Mouse (Mus musculus) lung, embryonic 14.5 days (tissue): ENCODE measurements around the gene Atmin. TPM values are rescaled to one million over a fixed set of nuclear protein-coding genes. Genes with fewer than 3 reads are reported as not detected.

Source experiments
- ATAC-seq: fragments of 200-750 bp; cut with Nextera tagmentation; 2 replicates; pipeline ENCODE4 v1.8.0; 2017; ENCODE audit warnings: mild to moderate bottlenecking, moderate TSS enrichment, moderate library complexity; ENCODE audit not compliant: insufficient read depth
- DNase-seq: peaks from one replicate; pipeline ENCODE4 v3.0.0-alpha.2; 2015
- H3K27ac ChIP-seq: fragments of 300-500 bp; sonication (generic); 2 replicates; pipeline ENCODE4 v1.5.1; 2014; ENCODE audit warnings: low read depth, mild to moderate bottlenecking, moderate library complexity
- H3K27me3 ChIP-seq: fragments of 300-500 bp; sonication (generic); 2 replicates; pipeline ENCODE4 v1.6.1; 2014; ENCODE audit warnings: low read length, control low read depth; ENCODE audit not compliant: insufficient read depth
- H3K36me3 ChIP-seq: fragments of 300-500 bp; sonication (generic); 2 replicates; pipeline ENCODE4 v1.6.1; 2014; ENCODE audit warnings: control low read depth; ENCODE audit not compliant: insufficient read depth
- H3K4me1 ChIP-seq: fragments of 300-500 bp; sonication (generic); 2 replicates; pipeline ENCODE4 v1.6.1; 2014; ENCODE audit warnings: antibody characterized with exemption, control low read depth; ENCODE audit not compliant: insufficient read depth
- H3K4me2 ChIP-seq: fragments of 300-500 bp; sonication (generic); 2 replicates; pipeline ENCODE4 v1.6.1; 2014; ENCODE audit warnings: mild to moderate bottlenecking
- H3K4me3 ChIP-seq: fragments of 300-500 bp; sonication (generic); 2 replicates; pipeline ENCODE4 v1.5.1; 2014; ENCODE audit warnings: low read depth, low read length
- H3K9ac ChIP-seq: fragments of 300-500 bp; sonication (generic); 2 replicates; pipeline ENCODE4 v1.6.1; 2014
- H3K9me3 ChIP-seq: fragments of 300-500 bp; sonication (generic); 2 replicates; pipeline ENCODE4 v1.6.1; 2016; ENCODE audit warnings: low read depth, low read length, control low read depth
- CTCF ChIP-seq: IDR thresholded peaks from 2 replicates; pipeline ENCODE4 v1.5.1; 2016; ENCODE audit warnings: antibody characterized with exemption, low read depth
- WGBS: fragments of 180-500 bp; shearing (Covaris S2); extraction: QIAGEN DNeasy Blood & Tissue Kit; methylation state at CpG from one replicate; pipeline ENCODE4 v1.1.7; 2014; 5-methylcytosine and 5-hydroxymethylcytosine counted together
- polyA plus RNA-seq: library from polyadenylated mRNA; unstranded; fragments of >200 nt; fragmentation: Nextera tagmentation; extraction: Ambion mirVana; gene quantifications from 2 replicates; pipeline ENCODE4 v1.2.1, GENCODE M21; 2014

The Atmin gene
- polyA plus RNA-seq, 1 experiment from 2014 or later, result 15.8 TPM

GRCm38 (mm10) chr8:116993095-116993867, 50.1 kb downstream of the Atmin start, which contains the start of gene Gcsh:
Gene Gcsh, minus strand, starts transcription at chr8:116993537.
- TF ChIP-seq CTCF, result no peak
- H3K4me3 ChIP-seq, result peak within 1 kb of the TSS; percentile 65
- H3K4me2 ChIP-seq, result peak within 1 kb of the TSS; percentile 97
- WGBS, result under 1% methylated on average over 56 of the region's 56 CpGs
- peak within 1 kb of the TSS; percentile 42; the same call in 1 of the 2 replicates for H3K27ac ChIP-seq
- no peaks in the 10 kb centered on the region for H3K27me3 ChIP-seq
- no peaks in the 10 kb centered on the region for H3K4me1 ChIP-seq
- H3K36me3 ChIP-seq, result no peaks in the 10 kb centered on the region; the same call in 1 of the 2 replicates
- DNase-seq (peak; percentile 99), ATAC-seq (peak; percentile 100)
- no peaks in the 10 kb centered on the region for H3K9me3 ChIP-seq
- peak within 1 kb of the TSS; percentile 65 for H3K9ac ChIP-seq

DNA sequence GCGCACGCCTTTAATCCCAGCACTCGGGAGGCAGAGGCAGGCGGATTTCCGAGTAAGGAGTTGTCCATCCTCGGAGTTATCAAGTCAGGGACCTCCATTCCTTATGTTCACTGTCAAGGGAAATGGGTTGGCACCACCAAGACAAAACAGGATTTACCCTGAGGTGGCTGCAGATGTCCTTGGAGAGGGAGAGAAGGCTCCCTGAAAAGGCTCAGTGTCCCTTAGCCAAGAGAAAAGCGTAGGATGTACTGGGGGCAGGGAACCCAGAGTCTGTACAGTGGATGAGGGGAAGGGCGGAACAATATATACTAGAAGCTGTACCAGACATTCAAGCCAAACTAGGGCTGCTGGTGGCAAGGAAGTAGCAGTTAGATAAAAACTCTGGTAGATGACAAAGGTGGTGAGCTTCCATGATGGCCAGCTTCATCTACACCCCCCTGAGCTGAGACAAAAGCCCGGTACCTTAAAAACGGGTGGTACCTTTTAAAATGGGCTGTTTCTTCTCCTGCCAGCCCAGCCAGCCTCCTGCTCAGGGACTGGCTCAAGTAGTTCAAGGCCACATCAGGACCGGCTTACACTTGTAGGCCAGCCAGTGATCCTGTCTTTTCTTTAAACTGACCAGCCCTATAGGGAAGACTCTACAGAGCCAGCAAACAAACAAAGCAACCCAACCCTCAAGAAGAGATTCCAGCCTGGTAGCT, 51.0 kb downstream of the Atmin start:
- Histone ChIP-seq H3K27ac (no peak overlapping the region), H3K9me3 (no peaks in the 10 kb centered on the region), H3K4me2 (peak overlapping the region; percentile 97), H3K9ac (peak overlapping the region; percentile 29; the same call in 1 of the 2 replicates), H3K27me3 (no peaks in the 10 kb centered on the region), H3K4me1 (no peaks in the 10 kb centered on the region), H3K4me3 (peak overlapping the region; percentile 65), H3K36me3 (no peaks in the 10 kb centered on the region; the same call in 1 of the 2 replicates)
- ATAC-seq (no peak), DNase-seq (no peak)
- no peak for TF ChIP-seq CTCF
- WGBS, result 59% methylated on average over 11 of the region's 11 CpGs

Other genes starting within 250 kb of the Atmin start
- gene Cdyl2, start 210.4 kb upstream of the Atmin start, polyA plus RNA-seq, result 7.8 and 8.7 TPM in 2 replicates
- 88.2 and 92.6 TPM in 2 replicates for gene Cmc2, start 21.9 kb upstream of the Atmin start, polyA plus RNA-seq
- 53.9 and 58.9 TPM in 2 replicates for gene Cenpn, start 21.7 kb upstream of the Atmin start, polyA plus RNA-seq
- gene 1700030J22Rik, start 35.6 kb downstream of the Atmin start, polyA plus RNA-seq, result 1.8 and 1.9 TPM in 2 replicates
- gene Gcsh, start 50.1 kb downstream of the Atmin start, polyA plus RNA-seq, result 142 and 143 TPM in 2 replicates
- gene Pkd1l2, start 139.1 kb downstream of the Atmin start, polyA plus RNA-seq, result 0.18 TPM in 1 of 2 replicates, not detected in the other
- gene Bco1, start 152.5 kb downstream of the Atmin start, polyA plus RNA-seq, result 0.43 and 0.75 TPM in 2 replicates
- 3.3 and 3.4 TPM in 2 replicates for gene Gan, start 214.7 kb downstream of the Atmin start, polyA plus RNA-seq